Mouse (Mus musculus): Measurements from ENCODE around the gene Mep1a. TPM values are rescaled to one million over a fixed set of nuclear protein-coding genes. Genes with fewer than 3 reads are reported as not detected.

Mep1a gene
- 6.0 and 38.0 TPM in 2 replicates for polyA plus RNA-seq (2012; rRNA removed; ENCODE audit: low replicate concordance)

DNA sequence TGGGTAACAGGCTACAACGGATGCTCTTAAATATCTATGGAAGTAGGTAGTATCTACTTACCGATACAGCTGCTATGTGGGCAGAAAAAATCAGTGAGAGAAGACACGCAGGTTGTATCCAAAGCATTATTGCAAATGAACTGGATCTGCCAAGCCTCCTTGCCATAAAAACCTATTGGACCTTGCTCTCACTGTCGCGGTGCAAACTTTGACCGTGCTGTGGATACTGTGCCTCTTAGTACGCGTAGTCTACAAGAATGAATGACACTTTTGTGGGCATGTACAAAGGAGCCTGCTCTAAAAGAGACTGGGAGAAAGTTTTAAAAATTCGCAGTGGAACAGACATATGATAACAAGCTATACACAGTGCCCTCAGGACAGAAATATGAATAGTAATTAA lies at the start of gene Mep1a:
TSS of gene Mep1a (minus strand) at position 221 of the 400 bp plus-strand sequence.

DNA sequence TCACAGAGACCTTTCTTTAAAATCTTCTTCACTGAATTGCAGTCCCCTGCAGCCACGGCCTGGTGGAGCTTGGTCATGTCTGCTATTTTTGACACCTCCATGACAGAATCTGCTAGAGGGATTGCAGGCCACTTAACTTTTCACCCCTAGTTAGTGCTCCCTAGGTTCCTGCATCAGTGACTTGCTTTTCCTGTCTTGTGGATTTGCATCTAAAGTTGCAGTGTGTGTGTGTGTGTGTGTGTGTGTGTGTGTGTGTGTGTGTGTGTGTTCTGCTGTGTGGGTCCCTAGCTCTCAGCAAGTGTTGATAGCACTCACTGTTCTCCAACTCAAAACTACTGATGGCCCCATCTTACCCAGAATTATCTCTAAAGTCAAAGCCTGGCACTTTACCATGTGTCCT lies 40.9 kb upstream of the Mep1a start, which contains the start of gene Ankrd66:
TSS of gene Ankrd66 (minus strand) at position 101 of the 400 bp plus-strand sequence.

Other genes with a start within 250 kb of the Mep1a start
- gene Adgrf1, start 232.5 kb downstream of the Mep1a start, polyA plus RNA-seq (2012; rRNA removed; ENCODE audit: low replicate concordance): 0.08 and 0.33 TPM in 2 replicates
- gene Adgrf5, start 142.4 kb downstream of the Mep1a start, polyA plus RNA-seq (2012; rRNA removed; ENCODE audit: low replicate concordance): 1.6 and 2.1 TPM in 2 replicates
- gene Ankrd66, start 40.8 kb upstream of the Mep1a start, polyA plus RNA-seq (2012; rRNA removed; ENCODE audit: low replicate concordance): not detected in 2 replicates
- gene Pla2g7, start 65.3 kb upstream of the Mep1a start, polyA plus RNA-seq (2012; rRNA removed; ENCODE audit: low replicate concordance): 3.3 and 9.1 TPM in 2 replicates
- gene Tdrd6, start 127.5 kb upstream of the Mep1a start, polyA plus RNA-seq (2012; rRNA removed; ENCODE audit: low replicate concordance): not detected in 2 replicates
- gene Slc25a27, start 164.4 kb upstream of the Mep1a start, polyA plus RNA-seq (2012; rRNA removed; ENCODE audit: low replicate concordance): 0.39 and 1.2 TPM in 2 replicates
- 0.14 and 0.89 TPM in 2 replicates for gene Cyp39a1, start 164.6 kb upstream of the Mep1a start, polyA plus RNA-seq (2012; rRNA removed; ENCODE audit: low replicate concordance)